Mouse (Mus musculus): ENCODE measurements around the gene D1Pas1.

D1Pas1 gene

GRCm38 (mm10) chr1:186967201-186967812 lies at the start of gene D1Pas1:
Gene D1Pas1, plus strand, starts transcription at chr1:186967416.
- DNase-seq (ENCODE audit: low read depth, low spot score) = peak; percentile 45

- DNase-seq (ENCODE audit: low read depth, low spot score) = peak; percentile 57
Measured at GRCm38 (mm10) chr1:186922489-186923370, 44.5 kb upstream of the D1Pas1 start.

GRCm38 (mm10) chr1:186924027-186924426 lies 43.2 kb upstream of the D1Pas1 start:
- DNase-seq (ENCODE audit: low read depth, low spot score) = no peak

- DNase-seq (ENCODE audit: low read depth, low spot score) = no peak
Measured at GRCm38 (mm10) chr1:186925411-186925810, 41.8 kb upstream of the D1Pas1 start.

- DNase-seq (ENCODE audit: low read depth, low spot score) = no peak
Measured at GRCm38 (mm10) chr1:186926316-186926949, 40.8 kb upstream of the D1Pas1 start.

DNA sequence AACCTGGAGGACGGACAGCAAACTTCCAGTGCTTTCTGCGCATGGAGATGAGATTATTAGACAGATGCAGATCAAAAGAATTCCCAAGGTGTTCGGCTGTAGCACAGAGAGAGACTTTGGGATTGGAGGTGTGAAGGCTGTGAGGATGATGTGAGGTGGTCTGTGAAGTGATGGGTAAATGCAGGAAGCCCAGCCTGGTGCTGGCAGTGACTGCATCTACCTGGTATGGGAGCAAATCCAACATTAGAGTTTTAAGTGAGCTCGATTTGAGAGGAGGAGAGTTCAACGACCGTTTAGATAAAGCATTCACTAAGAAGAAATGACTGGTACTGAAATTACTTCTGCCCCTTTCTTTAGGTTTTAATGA lies 40.3 kb upstream of the D1Pas1 start:
- no peak for DNase-seq (ENCODE audit: low read depth, low spot score)

- no peak for DNase-seq (ENCODE audit: low read depth, low spot score)
Measured at GRCm38 (mm10) chr1:186927494-186927893, 39.7 kb upstream of the D1Pas1 start.

DNA sequence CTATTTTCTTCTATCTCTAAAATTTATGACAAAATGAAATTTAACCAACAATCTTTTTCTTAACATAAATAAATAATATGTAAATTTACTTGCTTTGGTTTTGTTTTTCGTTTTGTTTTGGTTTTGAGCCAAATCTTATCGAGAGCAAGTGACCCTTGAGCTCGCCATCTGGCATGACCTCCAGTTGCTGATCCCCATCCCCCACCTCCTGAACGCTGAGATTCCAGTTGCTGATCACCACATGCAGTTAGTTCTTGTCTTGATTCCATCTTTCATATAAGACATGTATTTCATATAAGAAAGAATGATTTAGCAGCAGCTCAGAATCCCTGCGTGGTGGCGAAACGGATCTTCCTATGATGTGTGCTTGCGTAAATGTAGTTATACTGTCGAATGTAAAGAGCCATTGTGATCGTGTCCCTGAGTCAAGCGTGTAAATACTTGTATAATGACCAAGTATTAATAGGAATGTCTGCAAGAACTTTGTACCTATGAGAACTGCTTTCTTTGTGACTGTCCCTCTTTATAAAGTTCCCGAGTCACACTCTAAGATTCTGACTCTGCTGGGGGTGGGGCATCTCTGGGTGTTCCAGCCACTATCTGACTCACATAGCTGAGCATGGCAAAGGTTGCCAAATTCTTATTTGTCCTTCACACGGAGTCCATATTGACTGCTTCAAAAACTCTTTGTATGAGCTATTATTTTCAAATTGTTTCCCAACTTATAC lies 36.9 kb upstream of the D1Pas1 start:
- DNase-seq (ENCODE audit: low read depth, low spot score) = no peak

DNA sequence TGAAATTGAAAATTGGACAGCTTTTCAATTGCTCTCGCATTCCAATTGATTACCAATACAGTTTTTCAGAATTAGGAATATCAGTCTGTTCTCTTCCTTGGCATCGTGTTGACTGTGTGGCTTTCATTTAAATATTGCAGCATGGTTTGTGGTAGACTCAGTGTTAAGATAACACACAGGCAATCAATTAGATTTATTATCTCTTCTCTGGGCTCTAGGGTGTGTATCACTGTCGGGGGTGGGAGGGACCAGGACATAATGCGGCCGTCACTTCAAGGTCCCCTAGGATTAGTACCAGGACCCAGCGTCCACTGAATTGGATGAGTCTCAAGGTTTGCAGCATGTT lies 36.4 kb upstream of the D1Pas1 start:
- DNase-seq (ENCODE audit: low read depth, low spot score) = no peak

DNA sequence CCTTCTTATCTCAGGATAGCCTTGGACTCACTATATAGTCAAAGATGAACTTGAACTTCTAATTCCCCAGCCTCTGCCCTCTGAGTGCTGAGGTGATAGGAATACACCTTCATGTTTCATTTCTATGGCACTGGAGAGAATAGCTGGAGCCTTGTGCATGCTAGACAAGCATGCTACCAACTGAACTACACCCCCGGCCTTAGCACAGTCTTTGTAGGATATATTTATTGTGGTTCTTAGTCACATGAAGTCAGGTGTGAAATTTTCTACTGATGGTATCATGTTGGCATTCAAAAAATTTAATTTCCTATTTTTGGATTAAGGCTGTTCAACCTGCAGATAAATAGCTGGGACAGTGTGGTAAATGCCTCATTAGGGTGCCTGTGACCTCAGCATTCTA lies 33.0 kb upstream of the D1Pas1 start:
- no peak for DNase-seq (ENCODE audit: low read depth, low spot score)

- no peak for DNase-seq (ENCODE audit: low read depth, low spot score)
Measured at GRCm38 (mm10) chr1:186952381-186952780, 14.8 kb upstream of the D1Pas1 start.

DNA sequence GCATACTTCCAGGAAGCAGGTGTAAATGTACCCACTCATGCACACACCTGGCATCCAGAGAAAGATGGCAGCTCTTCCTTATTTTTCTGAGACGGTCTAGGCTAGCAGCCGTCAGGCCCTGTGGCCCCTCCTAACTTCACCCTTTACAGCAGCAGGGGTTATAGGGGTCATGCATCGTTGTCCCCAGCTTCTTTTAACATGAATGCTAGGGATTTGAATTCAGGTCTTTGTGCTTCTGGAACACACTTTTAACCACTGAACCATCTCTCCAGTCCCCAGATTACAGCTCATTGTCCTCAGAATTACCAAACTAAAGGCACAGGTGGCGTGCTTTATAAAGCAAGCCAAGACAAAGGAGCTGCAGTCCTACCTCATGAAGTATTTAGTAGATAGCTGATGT lies 12.6 kb upstream of the D1Pas1 start:
- DNase-seq (ENCODE audit: low read depth, low spot score) = no peak

- peak; percentile 43 for DNase-seq (ENCODE audit: low read depth, low spot score)
Measured at GRCm38 (mm10) chr1:186959380-186959779, 7.8 kb upstream of the D1Pas1 start.

DNA sequence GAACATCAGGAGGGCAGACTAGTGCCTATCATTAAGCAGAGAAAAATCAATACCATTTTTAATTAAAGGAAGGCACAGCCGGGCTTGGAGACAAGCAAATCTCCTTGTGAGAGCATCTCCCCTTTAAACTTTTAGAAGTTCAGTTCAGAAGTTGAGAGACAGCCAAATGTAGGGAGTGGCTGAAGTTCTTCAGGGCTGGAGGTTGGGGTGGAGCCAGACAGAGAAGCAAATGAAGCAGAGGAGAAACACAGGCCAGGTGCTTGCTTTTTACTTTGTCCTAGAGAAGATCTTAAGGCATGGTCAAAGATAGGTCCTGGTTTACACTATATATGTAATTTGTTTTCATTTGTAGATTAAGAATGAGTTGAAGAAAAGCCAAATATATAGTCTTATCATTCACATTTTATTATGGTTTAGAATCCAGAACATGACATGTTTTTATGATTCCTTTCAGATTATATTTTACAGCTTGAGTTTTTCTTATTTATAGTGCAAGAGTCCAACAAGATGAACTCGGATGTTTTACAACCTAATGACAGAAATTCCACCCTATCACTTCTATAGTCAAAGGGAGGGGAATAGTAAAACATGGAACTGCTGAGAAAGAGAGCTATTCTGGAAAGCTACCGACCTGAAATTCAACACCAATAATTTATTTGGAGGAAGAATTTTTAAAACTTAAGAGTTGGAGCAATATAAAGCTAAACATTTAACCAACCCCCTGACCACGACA lies 2.9 kb upstream of the D1Pas1 start:
- DNase-seq (ENCODE audit: low read depth, low spot score) = no peak

DNA sequence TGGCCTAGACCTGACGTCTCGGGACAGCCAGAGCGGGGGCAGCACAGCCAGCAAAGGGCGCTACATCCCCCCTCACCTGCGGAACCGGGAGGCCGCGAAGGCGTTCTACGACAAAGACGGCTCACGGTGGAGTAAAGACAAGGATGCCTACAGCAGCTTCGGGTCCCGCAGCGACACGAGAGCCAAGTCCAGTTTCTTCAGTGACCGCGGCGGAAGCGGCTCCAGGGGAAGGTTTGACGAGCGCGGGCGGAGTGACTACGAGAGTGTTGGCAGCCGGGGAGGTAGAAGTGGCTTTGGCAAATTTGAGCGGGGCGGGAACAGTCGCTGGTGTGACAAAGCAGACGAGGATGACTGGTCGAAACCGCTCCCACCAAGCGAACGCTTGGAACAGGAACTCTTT lies 710 bp downstream of the D1Pas1 start:
- DNase-seq (ENCODE audit: low read depth, low spot score) = no peak

- no peak for DNase-seq (ENCODE audit: low read depth, low spot score)
Measured at GRCm38 (mm10) chr1:186976937-186977540, 9.8 kb downstream of the D1Pas1 start.

DNA sequence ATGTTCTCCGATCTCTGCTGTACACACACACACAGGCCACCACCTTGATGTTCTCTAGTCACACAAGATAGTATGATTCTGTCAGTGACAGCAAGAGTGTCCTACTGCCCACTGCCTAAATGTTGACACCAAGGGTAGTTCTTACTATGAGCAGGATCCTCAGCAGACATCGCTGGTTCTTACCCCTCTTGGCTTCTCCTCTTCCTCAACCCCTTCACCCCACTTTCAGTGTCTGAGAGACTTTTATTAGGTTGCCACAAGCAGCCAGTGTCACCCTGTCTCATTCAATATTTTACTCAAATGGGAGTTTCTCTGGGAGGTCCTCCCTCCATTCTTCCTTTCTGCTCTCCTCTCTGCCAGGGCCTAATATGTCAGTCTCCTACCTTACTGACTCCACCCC lies 10.6 kb downstream of the D1Pas1 start:
- no peak for DNase-seq (ENCODE audit: low read depth, low spot score)

DNA sequence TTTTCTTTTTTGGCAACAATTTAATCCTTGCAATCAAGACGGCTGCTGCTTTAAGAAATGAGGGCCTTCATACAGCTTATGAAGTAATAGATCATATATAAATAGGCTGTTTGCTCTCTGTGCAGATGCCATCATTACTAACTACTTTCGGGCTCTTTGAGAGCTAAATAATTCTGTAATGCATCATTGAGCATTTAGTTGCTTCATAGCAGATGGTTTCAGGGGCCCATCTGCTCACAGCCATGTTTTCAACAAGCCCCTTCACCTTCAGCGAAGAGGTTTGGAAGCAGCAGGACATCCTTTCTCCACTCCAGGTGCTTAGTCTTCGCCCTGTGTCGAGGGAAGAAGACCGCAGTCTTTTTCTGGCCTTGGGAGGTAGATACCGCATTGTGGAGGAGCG lies 12.2 kb downstream of the D1Pas1 start:
- DNase-seq (ENCODE audit: low read depth, low spot score) = no peak

GRCm38 (mm10) chr1:186980503-186980902 lies 13.3 kb downstream of the D1Pas1 start:
- DNase-seq (ENCODE audit: low read depth, low spot score) = no peak

DNA sequence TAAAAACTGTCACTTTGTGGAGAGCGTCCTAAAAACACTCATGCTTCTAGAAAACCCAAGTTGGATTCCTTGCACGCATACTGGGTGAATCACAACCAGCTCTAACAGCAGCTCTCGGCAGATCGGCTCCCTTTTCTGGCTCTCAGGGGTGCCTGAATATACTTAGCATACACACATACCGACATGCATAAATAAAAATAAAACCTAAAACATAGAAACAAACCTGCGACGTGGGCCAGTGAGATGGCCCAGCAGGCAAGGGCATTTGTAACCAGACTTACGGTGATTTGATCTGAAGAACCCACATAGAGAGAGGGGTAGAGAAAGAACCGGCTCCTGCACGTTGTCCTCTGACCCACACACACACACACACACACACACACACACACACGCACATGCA lies 17.9 kb downstream of the D1Pas1 start:
- DNase-seq (ENCODE audit: low read depth, low spot score) = no peak

DNA sequence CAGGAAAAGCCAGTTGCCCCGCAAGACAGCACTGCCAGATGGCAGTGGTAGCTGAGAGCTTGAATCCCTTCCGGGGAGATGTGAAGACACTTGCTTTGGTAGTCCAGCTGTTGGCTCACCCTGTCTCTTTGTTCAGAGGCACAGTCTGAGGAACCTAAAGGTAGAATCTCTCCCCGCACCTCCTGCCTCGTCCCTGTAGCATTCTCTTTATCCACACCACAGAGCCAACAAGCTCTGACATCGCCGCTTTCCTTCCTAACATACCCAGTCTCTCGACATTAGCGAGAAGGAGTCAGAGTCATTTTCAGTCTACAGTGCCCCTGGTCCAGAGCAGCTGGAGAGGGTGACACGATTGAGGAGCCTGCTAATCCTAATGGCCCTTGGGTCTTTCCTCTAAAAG lies 18.9 kb downstream of the D1Pas1 start:
- DNase-seq (ENCODE audit: low read depth, low spot score) = no peak
